Mouse (Mus musculus): ENCODE data around the gene Tex13a. TPM values are rescaled to one million over a fixed set of nuclear protein-coding genes. Genes with fewer than 3 reads are reported as not detected.
A peak's percentile ranks its signal among the peaks of the same experiment; 100 is the strongest.

The Tex13a gene
- total RNA-seq (2012; rRNA removed) (not detected in 2 replicates), total RNA-seq (2014; rRNA removed) (not detected in 2 replicates), polyA plus RNA-seq (2012; ENCODE audit: insufficient read length, low read depth) (not detected in 2 replicates)

DNA sequence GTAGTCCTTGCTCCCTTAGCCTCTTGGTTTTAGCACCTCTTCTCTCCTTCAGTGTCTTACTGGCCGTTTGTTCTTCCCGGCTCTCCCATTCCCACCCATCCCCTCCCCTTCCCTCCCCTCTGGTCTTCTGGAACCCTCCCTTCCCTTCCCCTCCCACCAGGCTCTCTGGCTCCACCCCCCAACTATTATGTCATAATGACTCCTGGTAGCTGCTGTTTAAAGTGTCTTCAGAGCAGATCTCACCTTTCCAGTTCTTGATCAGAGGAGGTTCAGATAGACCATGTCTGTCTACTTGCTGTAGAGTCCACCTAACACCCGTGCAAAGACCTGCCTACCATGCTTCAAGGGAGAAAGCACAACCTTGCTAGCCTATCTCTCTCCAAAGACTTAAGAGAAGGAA is at the start of gene Tex13a:
Gene Tex13a (minus strand): TSS at position 101 of the 400 bp plus-strand sequence.
- dilution Hi-C loops (cut with MboI; ENCODE audit: extremely low pct_ligation_motif_present, extremely low pct_unique_long_range_greater_than_20kb, low sequenced_read_pairs) = no loop called here
- no peaks in the 10 kb centered on the region for H3K79me2 ChIP-seq (replicated peaks; ENCODE audit: control insufficient read depth, extremely low read depth, insufficient read depth, poor library complexity, severe bottlenecking)
- no peak within 1 kb of the TSS for H3K4me2 ChIP-seq (ENCODE audit: insufficient read depth, low read depth, poor library complexity, severe bottlenecking)
- no peaks in the 10 kb centered on the region for H3K36me3 ChIP-seq (replicated peaks in 1 of 2; ENCODE audit: control insufficient read depth in 1 of 2, insufficient read depth in 1 of 2, low read length in 1 of 2)
- no peaks in the 10 kb centered on the region for H3K27me3 ChIP-seq (replicated peaks)
- in situ Hi-C loops (cut with MboI; ENCODE audit: low pct_ligation_motif_present, low pct_unique_long_range_greater_than_20kb, low sequenced_read_pairs) = no loop called here
- TF ChIP-seq CTCF (conservative IDR thresholded peaks at IDR 0.05 in 1 of 2, IDR thresholded peaks at IDR 0.05 in 1 of 2; ENCODE audit: low read depth in 2 of 2, low read length in 2 of 2) (no peak), GABPA (IDR thresholded peaks at IDR 0.05; ENCODE audit: insufficient replicate concordance, low read depth, low read length) (no peak), KAT2A (IDR thresholded peaks at IDR 0.05; ENCODE audit: insufficient replicate concordance, low read length) (no peak), ZC3H11A (IDR thresholded peaks at IDR 0.05; ENCODE audit: low read depth, low read length) (no peak), IRF4 (IDR thresholded peaks at IDR 0.05; ENCODE audit: low read depth, low read length) (no peak), POLR2A (IDR thresholded peaks at IDR 0.05; ENCODE audit: low read depth, low read length) (no peak), JUN (IDR thresholded peaks at IDR 0.05; ENCODE audit: insufficient read depth, low read depth, low read length) (no peak), NELFE (IDR thresholded peaks at IDR 0.05; ENCODE audit: low read depth, low read length) (no peak)
- no peak within 1 kb of the TSS for H3K27ac ChIP-seq (ENCODE audit: insufficient read depth, low read depth)
- H3K4me1 ChIP-seq (ENCODE audit: control insufficient read depth in 1 of 2, insufficient read depth in 2 of 2) = no peaks in the 10 kb centered on the region
- H3K9me3 ChIP-seq (replicated peaks; ENCODE audit: low read length) = no peaks in the 10 kb centered on the region
- no peak within 1 kb of the TSS for H3K9ac ChIP-seq (ENCODE audit: insufficient read depth, low read depth)
- DNase-seq (ENCODE audit: extremely low read depth) = no peak
- H3K4me3 ChIP-seq (replicated peaks in 1 of 3; ENCODE audit: low read depth in 2 of 3, low read length in 2 of 3, poor library complexity in 1 of 3) = no peak within 1 kb of the TSS

DNA sequence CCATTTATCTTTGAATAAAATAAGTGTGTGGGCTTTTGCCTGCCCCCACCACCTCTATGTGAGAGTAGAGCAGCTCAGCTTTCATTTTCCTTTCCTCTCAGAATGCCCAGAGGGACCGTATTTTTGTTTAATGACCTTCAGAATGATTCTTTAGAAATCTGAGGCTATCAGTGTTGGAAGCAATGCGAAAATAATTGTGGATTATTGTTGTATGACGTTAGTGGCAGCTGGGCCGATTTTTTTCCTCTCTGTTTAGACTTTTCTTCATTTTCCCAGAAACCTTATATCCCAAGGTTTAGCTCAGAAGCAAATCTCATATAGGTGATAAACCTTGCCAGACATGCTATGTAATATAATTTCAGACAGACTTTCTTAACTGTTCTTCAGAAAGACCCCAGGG is 25.2 kb upstream of the Tex13a start:
- H3K4me3 ChIP-seq (replicated peaks in 1 of 3; ENCODE audit: low read depth in 2 of 3, low read length in 2 of 3, poor library complexity in 1 of 3) = no peak overlapping the region
- in situ Hi-C loops (cut with MboI; ENCODE audit: low pct_ligation_motif_present, low pct_unique_long_range_greater_than_20kb, low sequenced_read_pairs) = no loop called here

DNA sequence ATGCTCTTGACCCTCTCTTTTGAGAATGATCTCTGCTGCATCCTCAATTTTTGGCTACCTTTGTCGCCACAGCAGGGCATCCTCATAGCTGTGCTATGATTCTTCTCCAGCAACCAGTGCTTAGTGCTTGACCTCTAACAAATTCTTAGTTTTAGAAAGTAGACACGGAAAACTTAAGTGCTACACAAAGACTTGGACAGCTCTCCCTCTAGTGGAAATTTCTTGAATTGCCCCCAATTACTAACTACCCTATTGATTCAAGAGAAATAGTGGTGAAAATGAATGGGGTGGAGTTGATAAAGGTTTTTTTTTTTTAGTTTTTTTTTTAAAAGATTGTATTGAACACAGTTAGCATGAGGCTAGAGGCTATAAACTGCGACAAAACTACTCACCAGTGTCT is 39.2 kb downstream of the Tex13a start:
- TF ChIP-seq MAX (IDR thresholded peaks at IDR 0.05; ENCODE audit: low read length) (no peak), NELFE (IDR thresholded peaks at IDR 0.05; ENCODE audit: low read depth, low read length) (no peak), SMC3 (IDR thresholded peaks at IDR 0.05; ENCODE audit: low read depth, low read length) (peak; percentile 26; the same call in 1 of the 2 replicates), JUN (IDR thresholded peaks at IDR 0.05; ENCODE audit: insufficient read depth, low read depth, low read length) (no peak), CHD1 (IDR thresholded peaks at IDR 0.05; ENCODE audit: low read depth, low read length) (no peak), MAZ (IDR thresholded peaks at IDR 0.05; ENCODE audit: low read depth, low read length) (no peak), CTCF (conservative IDR thresholded peaks at IDR 0.05 in 1 of 2, IDR thresholded peaks at IDR 0.05 in 1 of 2; ENCODE audit: low read depth in 2 of 2, low read length in 2 of 2) (peak in 1 of 2 experiments; percentile 49; a peak in 2 of 4 replicates), POLR2AphosphoS2 (IDR thresholded peaks at IDR 0.05; ENCODE audit: low read depth, low read length) (no peak), ZMIZ1 (IDR thresholded peaks at IDR 0.05; ENCODE audit: low read depth, low read length) (no peak), ZKSCAN1 (IDR thresholded peaks at IDR 0.05; ENCODE audit: borderline replicate concordance, low read depth, low read length) (no peak), RAD21 (IDR thresholded peaks at IDR 0.05; ENCODE audit: low read depth, low read length) (peak; percentile 55), HCFC1 (IDR thresholded peaks at IDR 0.05; ENCODE audit: low read depth, low read length) (no peak)
- Histone ChIP-seq H3K27ac (ENCODE audit: insufficient read depth, low read depth) (no peak overlapping the region), H3K9me3 (replicated peaks; ENCODE audit: low read length) (no peaks in the 10 kb centered on the region), H3K4me1 (ENCODE audit: control insufficient read depth in 1 of 2, insufficient read depth in 2 of 2) (no peaks in the 10 kb centered on the region), H3K9ac (ENCODE audit: insufficient read depth, low read depth) (no peak overlapping the region), H3K4me3 (replicated peaks in 1 of 3; ENCODE audit: low read depth in 2 of 3, low read length in 2 of 3, poor library complexity in 1 of 3) (no peak overlapping the region), H3K4me2 (ENCODE audit: insufficient read depth, low read depth, poor library complexity, severe bottlenecking) (no peak overlapping the region), H3K36me3 (replicated peaks in 1 of 2; ENCODE audit: control insufficient read depth in 1 of 2, insufficient read depth in 1 of 2, low read length in 1 of 2) (no peaks in the 10 kb centered on the region), H3K79me2 (replicated peaks; ENCODE audit: control insufficient read depth, extremely low read depth, insufficient read depth, poor library complexity, severe bottlenecking) (no peaks in the 10 kb centered on the region), H3K27me3 (replicated peaks) (no peaks in the 10 kb centered on the region)
- dilution Hi-C loops (cut with MboI; ENCODE audit: extremely low pct_ligation_motif_present, extremely low pct_unique_long_range_greater_than_20kb, low sequenced_read_pairs) (no loop called here), in situ Hi-C loops (cut with MboI; ENCODE audit: low pct_ligation_motif_present, low pct_unique_long_range_greater_than_20kb, low sequenced_read_pairs) (no loop called here)
- peak; percentile 36 for DNase-seq (ENCODE audit: extremely low read depth)

More for the DNA sequence above, 25.2 kb upstream of the Tex13a start:
- dilution Hi-C loops (cut with MboI; ENCODE audit: extremely low pct_ligation_motif_present, extremely low pct_unique_long_range_greater_than_20kb, low sequenced_read_pairs) = no loop called here
- Histone ChIP-seq H3K9ac (ENCODE audit: insufficient read depth, low read depth) (no peak overlapping the region), H3K79me2 (replicated peaks; ENCODE audit: control insufficient read depth, extremely low read depth, insufficient read depth, poor library complexity, severe bottlenecking) (no peaks in the 10 kb centered on the region), H3K27ac (ENCODE audit: insufficient read depth, low read depth) (no peak overlapping the region), H3K4me2 (ENCODE audit: insufficient read depth, low read depth, poor library complexity, severe bottlenecking) (no peak overlapping the region), H3K9me3 (replicated peaks; ENCODE audit: low read length) (no peaks in the 10 kb centered on the region), H3K4me1 (ENCODE audit: control insufficient read depth in 1 of 2, insufficient read depth in 2 of 2) (no peaks in the 10 kb centered on the region), H3K36me3 (replicated peaks in 1 of 2; ENCODE audit: control insufficient read depth in 1 of 2, insufficient read depth in 1 of 2, low read length in 1 of 2) (no peaks in the 10 kb centered on the region), H3K27me3 (replicated peaks) (no peaks in the 10 kb centered on the region)
- no peak for DNase-seq (ENCODE audit: extremely low read depth)
- TF ChIP-seq NELFE (IDR thresholded peaks at IDR 0.05; ENCODE audit: low read depth, low read length) (no peak), USF1 (IDR thresholded peaks at IDR 0.05; ENCODE audit: low read depth, low read length) (no peak), SIN3A (IDR thresholded peaks at IDR 0.05; ENCODE audit: low read length) (no peak), ELF1 (IDR thresholded peaks at IDR 0.05; ENCODE audit: low read depth, low read length) (no peak), RAD21 (IDR thresholded peaks at IDR 0.05; ENCODE audit: low read depth, low read length) (no peak), EP300 (IDR thresholded peaks at IDR 0.05; ENCODE audit: low read length) (no peak), POLR2AphosphoS2 (IDR thresholded peaks at IDR 0.05; ENCODE audit: low read depth, low read length) (no peak), SMC3 (IDR thresholded peaks at IDR 0.05; ENCODE audit: low read depth, low read length) (no peak), TBP (conservative IDR thresholded peaks at IDR 0.05; ENCODE audit: low read depth, low read length) (no peak), MEF2A (IDR thresholded peaks at IDR 0.05; ENCODE audit: borderline replicate concordance, low read depth, low read length) (no peak), JUND (conservative IDR thresholded peaks at IDR 0.05; ENCODE audit: low read depth, low read length) (no peak), ZC3H11A (IDR thresholded peaks at IDR 0.05; ENCODE audit: low read depth, low read length) (no peak), KAT2A (IDR thresholded peaks at IDR 0.05; ENCODE audit: insufficient replicate concordance, low read length) (no peak), BHLHE40 (IDR thresholded peaks at IDR 0.05; ENCODE audit: low read depth, low read length) (no peak), RCOR1 (conservative IDR thresholded peaks at IDR 0.05; ENCODE audit: low read depth, low read length) (no peak), POLR2A (IDR thresholded peaks at IDR 0.05; ENCODE audit: low read depth, low read length) (no peak)

Measured in CH12.LX (cell line).